Mouse (Mus musculus) embryonic facial prominence, embryonic 14.5 days (tissue): ENCODE data around the gene Tnnc1. TPM values are rescaled to one million over a fixed set of nuclear protein-coding genes. Genes with fewer than 3 reads are reported as not detected.

Experiments used
- ATAC-seq: fragments of 200-750 bp; cut with Nextera tagmentation; 2 replicates; pipeline ENCODE4 v1.8.0; 2017; ENCODE audit warnings: low read depth, moderate number of reproducible peaks, moderate TSS enrichment
- DNase-seq: peaks from one replicate; pipeline ENCODE4 v3.0.0-alpha.2; 2015; ENCODE audit warnings: low spot score
- H3K27ac ChIP-seq: fragments of 300-500 bp; sonication (generic); replicated peaks from 2 replicates; pipeline ENCODE4 v1.5.1; 2014; ENCODE audit warnings: low read depth, mild to moderate bottlenecking, low read length, moderate library complexity
- H3K27me3 ChIP-seq: fragments of 300-500 bp; sonication (generic); replicated peaks from 2 replicates; pipeline ENCODE4 v1.6.1; 2014; ENCODE audit warnings: low read length; ENCODE audit not compliant: control insufficient read depth, insufficient read depth
- H3K36me3 ChIP-seq: fragments of 300-500 bp; sonication (generic); 2 replicates; pipeline ENCODE4 v1.6.1; 2014; ENCODE audit warnings: low read length, mixed read lengths; ENCODE audit not compliant: control insufficient read depth, insufficient read depth
- H3K4me1 ChIP-seq: fragments of 300-500 bp; sonication (generic); 2 replicates; pipeline ENCODE4 v1.6.1; 2014; ENCODE audit warnings: antibody characterized with exemption, low read length; ENCODE audit not compliant: control insufficient read depth, insufficient read depth
- H3K4me2 ChIP-seq: fragments of 300-500 bp; sonication (generic); 2 replicates; pipeline ENCODE4 v1.6.1; 2014; ENCODE audit warnings: low read depth, mild to moderate bottlenecking, low read length, moderate library complexity, mixed read lengths
- H3K4me3 ChIP-seq: fragments of 300-500 bp; sonication (generic); 2 replicates; pipeline ENCODE4 v1.5.1; 2014; ENCODE audit warnings: low read depth, mild to moderate bottlenecking, low read length
- H3K9ac ChIP-seq: fragments of 300-500 bp; sonication (generic); 2 replicates; pipeline ENCODE4 v1.6.1; 2014; ENCODE audit warnings: low read depth, mild to moderate bottlenecking, low read length, moderate library complexity, mixed read lengths
- H3K9me3 ChIP-seq: fragments of 300-500 bp; sonication (generic); 2 replicates; pipeline ENCODE4 v1.6.1; 2016; ENCODE audit warnings: low read length; ENCODE audit not compliant: control insufficient read depth
- WGBS: fragments of 180-500 bp; shearing (Covaris S2); extraction: QIAGEN DNeasy Blood & Tissue Kit; methylation state at CpG from one replicate; pipeline ENCODE4 v1.1.7; 2014; 5-methylcytosine and 5-hydroxymethylcytosine counted together
- polyA plus RNA-seq: library from polyadenylated mRNA; unstranded; fragments of >200 nt; fragmentation: Nextera tagmentation; extraction: Ambion mirVana; gene quantifications from 2 replicates; pipeline ENCODE4 v1.2.1, GENCODE M21; 2014

Tnnc1 gene
- polyA plus RNA-seq, 1 experiment from 2014 or later, result 580 TPM

DNA sequence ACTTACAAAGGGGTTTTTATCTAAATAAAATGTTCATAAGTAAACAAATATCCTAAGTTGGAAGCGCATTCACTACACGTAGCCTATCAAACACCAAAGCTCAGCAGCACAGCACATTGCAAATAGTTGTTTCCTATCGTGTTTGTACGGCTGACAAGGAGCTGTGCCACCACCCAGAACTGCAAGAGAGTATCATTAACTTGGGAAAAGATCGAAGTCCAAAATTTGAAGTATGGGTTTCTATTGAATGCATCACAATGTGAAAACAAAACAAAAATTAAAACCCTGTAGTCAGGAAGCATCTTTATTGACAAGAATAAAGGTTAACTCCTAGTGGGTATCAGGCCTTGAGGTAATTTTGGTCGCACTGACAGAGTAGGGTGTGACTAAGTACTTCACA lies 40.3 kb downstream of the Tnnc1 start:
- WGBS, result 89% methylated on average over 6 of the region's 6 CpGs
- peaks cover 12% of the 10 kb centered on the region for H3K36me3 ChIP-seq
- DNase-seq, result no peak
- H3K27me3 ChIP-seq, result no peaks in the 10 kb centered on the region
- peaks cover 9% of the 10 kb centered on the region for H3K4me1 ChIP-seq
- H3K27ac ChIP-seq, result no peak overlapping the region
- H3K4me3 ChIP-seq, result no peak overlapping the region
- ATAC-seq, result no peak
- H3K9ac ChIP-seq, result no peak overlapping the region
- H3K9me3 ChIP-seq, result no peaks in the 10 kb centered on the region
- no peak overlapping the region for H3K4me2 ChIP-seq

DNA sequence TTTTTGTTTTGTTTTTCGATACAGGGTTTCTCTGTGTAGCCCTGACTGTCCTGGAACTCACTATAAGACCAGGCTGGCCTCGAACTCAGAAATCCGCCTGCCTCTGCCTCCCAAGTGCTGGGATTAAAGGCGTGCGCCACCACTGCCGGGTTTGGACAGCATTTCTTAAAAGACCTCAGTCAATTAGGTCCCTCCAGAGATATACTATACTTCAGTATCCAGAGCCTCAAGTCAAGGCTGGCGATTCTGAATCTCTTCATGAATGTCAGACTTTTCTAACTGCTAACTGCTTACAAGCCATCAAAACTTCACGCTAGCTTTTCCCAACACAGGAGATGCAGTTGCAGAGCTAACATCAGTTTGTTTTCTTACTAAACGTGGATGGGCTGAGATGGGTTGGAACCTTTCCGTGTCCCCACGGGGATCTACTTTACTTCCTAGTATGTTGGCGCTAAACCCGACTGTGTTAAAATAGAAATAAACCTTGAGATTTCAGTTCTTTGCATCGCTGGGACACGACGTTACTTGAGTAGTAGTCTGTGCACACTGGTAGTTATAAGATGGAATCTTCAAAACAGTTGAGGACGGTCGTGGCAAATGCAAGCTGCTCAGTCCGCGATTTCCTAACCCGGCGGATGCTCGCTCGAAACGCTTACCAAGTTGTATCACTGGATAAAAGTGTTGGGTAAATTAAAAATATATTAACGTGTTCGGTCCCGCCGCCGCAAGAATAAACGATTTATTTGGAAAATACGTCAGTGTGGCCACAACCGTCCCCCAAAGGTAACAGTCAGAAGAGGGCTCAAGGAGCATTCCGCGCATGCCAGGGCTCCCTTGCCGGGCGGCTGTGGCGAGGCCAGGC lies 42.3 kb downstream of the Tnnc1 start:
- Histone ChIP-seq H3K36me3 (peaks cover 33% of the 10 kb centered on the region), H3K4me2 (peak overlapping the region; percentile 74), H3K9ac (peak overlapping the region; percentile 91), H3K4me1 (peaks cover 9% of the 10 kb centered on the region), H3K27ac (peak overlapping the region; percentile 89), H3K27me3 (no peaks in the 10 kb centered on the region), H3K9me3 (no peaks in the 10 kb centered on the region), H3K4me3 (peak overlapping the region; percentile 72)
- ATAC-seq (peak; percentile 92), DNase-seq (no peak)
- whole genome bisulfite sequencing, result 19% methylated on average over 38 of the region's 38 CpGs

DNA sequence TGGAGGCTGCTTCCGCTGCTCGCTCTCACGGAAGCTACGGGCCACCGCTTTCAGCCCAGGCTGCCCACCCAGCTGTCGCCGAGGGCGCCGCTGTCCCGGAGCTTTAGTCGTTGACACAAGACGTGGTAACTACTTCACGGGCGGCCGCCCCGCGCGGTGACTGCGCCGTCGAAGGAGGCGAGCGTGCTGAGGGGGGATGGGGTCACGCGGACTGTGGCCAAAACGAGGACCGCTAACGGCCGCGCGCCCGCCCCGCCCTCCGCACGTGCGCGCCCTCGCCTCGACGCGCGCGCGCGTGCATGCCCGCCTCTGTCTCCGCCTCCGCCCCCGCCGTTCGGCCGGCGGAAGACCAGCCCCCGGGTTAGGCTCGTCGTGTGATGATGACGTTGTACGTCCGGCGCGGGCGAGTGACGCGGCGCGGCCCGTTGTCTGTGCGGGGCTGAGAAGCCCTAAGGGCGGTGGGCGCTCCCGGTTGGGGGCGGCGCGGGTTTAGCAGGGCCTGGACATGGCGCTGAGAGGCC lies 43.0 kb downstream of the Tnnc1 start, which contains the start of the genes Phf7 and Bap1:
Phf7 (minus strand) TSS at position 234 of the 521 bp plus-strand sequence.
Bap1 (plus strand) TSS at position 367 of the 521 bp plus-strand sequence.
- DNase-seq, result peak; percentile 96
- ATAC-seq, result peak; percentile 92

DNA sequence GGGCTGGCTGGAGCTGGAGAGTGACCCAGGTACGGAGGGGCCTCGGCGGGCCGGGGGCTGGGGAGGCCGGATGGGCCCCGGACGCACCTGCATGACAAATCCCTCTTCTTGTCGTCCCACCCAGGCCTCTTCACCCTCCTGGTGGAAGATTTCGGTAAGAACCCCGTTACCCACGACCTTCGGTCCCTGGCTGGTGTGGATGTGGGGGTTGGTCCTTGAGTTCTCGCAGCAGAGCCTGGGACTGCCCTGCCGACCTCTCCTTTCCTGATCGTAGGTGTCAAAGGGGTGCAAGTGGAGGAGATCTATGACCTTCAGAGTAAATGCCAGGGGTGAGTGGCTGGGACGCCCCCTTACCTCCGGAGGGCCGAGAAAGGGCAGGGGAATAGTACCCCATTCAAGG lies 43.5 kb downstream of the Tnnc1 start:
- no peak for DNase-seq
- Histone ChIP-seq H3K9ac (peak overlapping the region; percentile 91), H3K9me3 (no peaks in the 10 kb centered on the region), H3K27me3 (no peaks in the 10 kb centered on the region), H3K27ac (no peak overlapping the region; the same call in 1 of the 2 replicates), H3K4me3 (peak overlapping the region; percentile 72), H3K4me2 (peak overlapping the region; percentile 74), H3K36me3 (peaks cover 44% of the 10 kb centered on the region), H3K4me1 (peaks cover 9% of the 10 kb centered on the region)
- WGBS, result 1% methylated on average over 16 of the region's 18 CpGs
- no peak for ATAC-seq

More for the DNA sequence above, 43.0 kb downstream of the Tnnc1 start, which contains the start of the genes Phf7 and Bap1:
- Histone ChIP-seq H3K4me1 (peaks cover 9% of the 10 kb centered on the region), H3K36me3 (peaks cover 40% of the 10 kb centered on the region), H3K4me3 (peak within 1 kb of the TSS; percentile 72), H3K27ac (peak within 1 kb of the TSS; percentile 89), H3K9ac (peak within 1 kb of the TSS; percentile 91), H3K9me3 (no peaks in the 10 kb centered on the region), H3K4me2 (peak within 1 kb of the TSS; percentile 74), H3K27me3 (no peaks in the 10 kb centered on the region)
- 0% methylated on average over 10 of the region's 75 CpGs for whole genome bisulfite sequencing

DNA sequence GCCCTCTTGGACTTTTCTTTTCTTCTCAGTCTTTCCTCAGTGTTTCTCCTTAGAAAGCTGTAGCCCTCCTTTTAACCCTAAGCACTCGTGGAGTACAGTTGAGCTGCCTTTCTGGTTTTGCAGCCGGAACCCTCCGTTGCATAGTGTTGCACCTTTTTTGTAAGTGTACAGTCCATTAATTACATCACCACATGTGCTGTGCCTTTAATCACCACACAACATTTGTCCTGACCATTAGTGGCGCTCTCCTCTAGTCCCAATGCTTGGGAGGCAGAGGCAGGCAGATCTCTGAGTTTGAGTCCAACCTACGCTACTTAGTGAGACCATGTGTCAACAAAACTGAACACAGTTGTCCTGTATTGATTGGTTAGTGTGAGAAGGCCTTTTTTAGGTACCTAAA lies 44.0 kb downstream of the Tnnc1 start:
- ATAC-seq (no peak), DNase-seq (no peak)
- Histone ChIP-seq H3K4me2 (peak overlapping the region; percentile 74), H3K4me1 (peaks cover 9% of the 10 kb centered on the region), H3K9ac (peak overlapping the region; percentile 91), H3K27ac (no peak overlapping the region; the same call in 1 of the 2 replicates), H3K9me3 (no peaks in the 10 kb centered on the region), H3K4me3 (peak overlapping the region; percentile 72), H3K27me3 (no peaks in the 10 kb centered on the region), H3K36me3 (peaks cover 49% of the 10 kb centered on the region)
- WGBS, result 93% methylated on average over 5 of the region's 5 CpGs

DNA sequence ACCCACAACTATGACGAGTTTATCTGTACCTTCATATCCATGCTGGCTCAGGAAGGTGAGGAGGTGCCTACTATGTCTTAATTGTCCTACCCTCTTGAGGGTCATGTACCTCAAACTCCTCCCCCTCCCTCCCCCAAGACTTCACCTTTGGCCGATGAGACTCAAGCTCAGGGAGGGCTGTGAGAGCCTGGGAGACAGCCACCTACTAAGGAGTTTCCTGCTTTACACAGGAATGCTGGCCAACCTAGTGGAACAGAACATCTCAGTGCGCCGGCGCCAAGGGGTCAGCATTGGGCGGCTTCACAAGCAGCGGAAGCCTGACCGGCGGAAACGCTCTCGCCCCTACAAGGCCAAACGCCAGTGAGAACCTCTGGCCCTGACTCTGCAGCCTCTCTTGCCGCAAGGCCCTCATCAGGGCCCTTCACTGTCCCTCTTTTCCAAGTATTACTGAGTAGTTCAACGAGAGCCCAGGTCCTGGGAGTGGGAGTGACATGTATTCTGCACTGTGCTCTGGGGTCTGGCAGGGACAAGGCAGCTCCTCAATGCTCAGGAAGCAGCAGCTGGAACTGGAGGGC lies 50.5 kb downstream of the Tnnc1 start:
- 94% methylated on average over 14 of the region's 14 CpGs for WGBS
- Histone ChIP-seq H3K9ac (no peak overlapping the region), H3K4me2 (no peak overlapping the region), H3K4me1 (no peaks in the 10 kb centered on the region), H3K27me3 (no peaks in the 10 kb centered on the region), H3K4me3 (no peak overlapping the region), H3K27ac (no peak overlapping the region), H3K36me3 (peaks cover 99% of the 10 kb centered on the region), H3K9me3 (no peaks in the 10 kb centered on the region)
- DNase-seq (no peak), ATAC-seq (no peak)

DNA sequence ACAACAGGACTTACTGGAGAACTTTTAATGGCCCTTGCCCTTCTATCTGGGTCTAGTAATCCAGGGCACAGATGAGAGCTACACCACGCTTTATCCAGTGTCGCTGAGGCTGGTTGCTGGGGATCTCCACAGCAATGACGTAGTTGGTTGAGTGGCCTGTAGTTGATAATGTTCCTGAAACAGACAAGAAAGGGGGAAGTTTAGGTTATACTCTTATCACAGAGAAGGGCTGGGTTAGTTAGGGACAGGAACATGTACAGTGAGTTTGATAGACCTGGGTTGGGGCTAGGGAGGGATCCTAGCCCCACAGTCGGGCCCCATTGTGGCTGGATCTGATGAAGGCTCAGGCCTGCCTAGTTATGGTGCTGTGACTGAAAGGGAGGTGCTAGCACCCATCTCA lies 52.3 kb downstream of the Tnnc1 start:
- no peaks in the 10 kb centered on the region for H3K9me3 ChIP-seq
- H3K4me1 ChIP-seq, result no peaks in the 10 kb centered on the region
- no peak overlapping the region for H3K4me3 ChIP-seq
- DNase-seq (no peak), ATAC-seq (no peak)
- no peak overlapping the region for H3K27ac ChIP-seq
- no peak overlapping the region for H3K9ac ChIP-seq
- H3K27me3 ChIP-seq, result no peaks in the 10 kb centered on the region
- no peak overlapping the region for H3K4me2 ChIP-seq
- WGBS, result 96% methylated on average over 4 of the region's 4 CpGs
- peaks cover 81% of the 10 kb centered on the region for H3K36me3 ChIP-seq

DNA sequence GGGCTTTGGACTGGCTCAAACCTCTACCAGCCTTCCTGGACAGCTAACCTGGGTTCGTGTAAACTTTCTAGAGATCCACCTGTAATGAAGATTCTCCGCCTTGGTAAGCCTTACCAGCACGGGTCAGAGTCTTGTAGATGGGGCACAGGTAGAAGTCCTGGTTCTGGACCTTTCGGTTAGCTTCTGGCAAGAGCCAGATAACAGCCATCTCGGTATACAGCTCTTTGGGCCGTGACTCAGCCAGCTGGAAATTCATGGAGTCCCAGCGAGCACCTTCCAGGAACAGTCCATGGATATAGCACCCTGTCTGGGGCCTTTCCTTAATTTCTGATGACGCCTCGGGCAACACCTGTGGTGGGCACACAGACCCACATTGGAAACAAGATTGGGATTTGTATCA lies 52.8 kb downstream of the Tnnc1 start:
- Histone ChIP-seq H3K27ac (no peak overlapping the region), H3K4me3 (no peak overlapping the region), H3K9ac (no peak overlapping the region), H3K27me3 (no peaks in the 10 kb centered on the region), H3K4me2 (no peak overlapping the region), H3K9me3 (no peaks in the 10 kb centered on the region), H3K36me3 (peaks cover 75% of the 10 kb centered on the region), H3K4me1 (no peaks in the 10 kb centered on the region)
- ATAC-seq (no peak), DNase-seq (no peak)
- WGBS, result 95% methylated on average over 9 of the region's 9 CpGs
